Mouse (Mus musculus) fat pad, adult 2 months (tissue): Measurements from ENCODE around the gene Ufsp1.
A peak's percentile ranks its signal among the peaks of the same experiment; 100 is the strongest.
"Not testable (repeated sequence)": the region's sequence is repeated elsewhere in the genome, so short reads cannot be mapped to it uniquely, and the experiment has no call there.

Experiments
- DNase-seq: peaks from one replicate; pipeline ENCODE4 v3.0.0-alpha.2; 2011; ENCODE audit warnings: low read depth, low spot score; ENCODE audit errors: extremely low read depth

The Ufsp1 gene

GRCm38 (mm10) chr5:137293839-137294743 lies at the start of gene Ufsp1:
Gene Ufsp1, plus strand, starts transcription at chr5:137294629.
- peak; percentile 47 for DNase-seq

- DNase-seq: no peak
Observed at GRCm38 (mm10) chr5:137263897-137264720, 30.3 kb upstream of the Ufsp1 start.

DNA sequence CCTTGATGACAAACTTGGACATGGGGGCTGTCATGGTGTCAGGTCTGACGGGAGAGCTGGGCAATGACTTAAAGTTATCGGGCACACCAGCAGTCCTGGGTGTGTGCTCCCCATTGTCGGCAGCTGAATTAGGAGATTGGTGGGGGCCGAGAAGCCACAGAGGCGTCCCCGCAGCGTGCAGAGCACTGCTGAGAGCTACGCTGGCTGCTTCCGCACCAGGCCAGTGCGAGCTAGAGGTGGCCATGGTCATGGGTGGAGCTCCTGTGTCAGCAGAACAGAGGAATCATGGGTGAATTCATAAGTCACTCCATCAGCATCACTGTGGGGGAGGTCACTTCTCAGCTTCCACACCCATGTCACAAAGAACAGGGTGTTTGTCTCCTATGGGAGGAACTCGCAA lies 29.6 kb upstream of the Ufsp1 start:
- no peak for DNase-seq

- no peak for DNase-seq
Observed at GRCm38 (mm10) chr5:137268131-137268910, 26.1 kb upstream of the Ufsp1 start.

DNA sequence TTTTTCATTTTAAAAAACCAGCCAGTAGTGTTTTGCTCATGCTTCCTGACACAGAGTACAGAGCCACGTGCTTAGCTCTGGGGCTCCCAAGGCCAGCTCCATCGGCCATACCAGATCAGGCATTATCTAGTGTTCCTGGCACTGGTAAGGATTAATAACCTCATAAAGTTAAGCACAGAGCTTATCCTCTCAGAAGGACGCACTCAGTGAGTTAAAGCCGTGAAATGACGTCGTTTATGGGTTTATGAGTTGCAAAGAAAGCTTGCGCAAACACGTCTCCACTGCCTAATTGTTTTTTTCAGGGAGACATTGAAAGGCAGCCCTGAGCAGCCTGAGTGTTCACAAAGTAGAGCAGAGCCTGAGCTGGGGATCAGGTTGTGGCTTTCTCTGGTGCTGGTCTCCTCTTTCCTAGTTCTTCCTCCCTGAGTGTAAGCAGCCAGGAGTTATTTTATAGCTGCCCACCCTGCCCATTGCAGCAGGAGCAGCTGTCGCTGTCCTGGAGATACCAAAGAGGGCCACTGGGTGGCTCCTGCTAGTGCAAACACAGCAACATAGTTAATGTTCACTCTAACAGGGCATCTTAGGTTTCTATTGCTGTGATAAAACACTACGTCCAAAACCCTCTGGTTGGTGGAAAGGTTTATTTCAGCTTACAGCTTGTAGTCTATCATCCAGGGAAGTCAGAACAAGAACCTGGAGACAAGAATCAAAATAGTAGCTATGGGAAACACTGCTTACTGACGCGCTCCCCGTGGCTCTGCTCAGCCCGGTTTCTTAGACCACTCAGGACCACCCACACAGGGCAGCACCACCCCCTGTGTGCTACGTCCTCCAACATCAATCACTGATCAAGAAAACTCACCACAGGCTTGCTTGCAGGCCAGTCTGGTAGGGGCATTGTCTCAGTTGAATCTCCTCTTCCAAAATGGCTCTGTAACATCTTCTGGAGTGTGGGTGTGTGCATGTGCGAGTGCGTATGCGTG lies 16.8 kb upstream of the Ufsp1 start:
- peak; percentile 34 for DNase-seq

- not testable (repeated sequence) for DNase-seq
Observed at GRCm38 (mm10) chr5:137284411-137284810, 10.0 kb upstream of the Ufsp1 start.

DNA sequence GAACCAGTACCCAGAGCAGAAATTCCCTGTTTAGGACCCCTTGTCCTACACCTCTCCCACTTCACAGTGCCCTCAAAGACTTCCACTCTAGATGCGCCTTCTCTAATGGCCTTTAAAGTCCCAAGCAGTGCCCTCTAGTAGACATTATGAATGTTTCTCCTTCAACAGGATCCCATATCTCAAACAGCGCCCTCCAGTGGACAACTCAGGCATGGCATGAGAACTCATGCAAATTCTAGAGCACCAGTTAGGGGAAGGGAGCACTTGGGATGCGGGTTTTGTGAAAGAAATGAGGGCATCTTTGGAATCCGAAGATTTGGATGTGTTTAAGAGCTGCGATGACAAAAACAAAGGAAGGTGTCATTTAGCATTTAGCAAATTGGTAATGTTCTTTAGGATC lies 9.4 kb upstream of the Ufsp1 start:
- DNase-seq: no peak

DNA sequence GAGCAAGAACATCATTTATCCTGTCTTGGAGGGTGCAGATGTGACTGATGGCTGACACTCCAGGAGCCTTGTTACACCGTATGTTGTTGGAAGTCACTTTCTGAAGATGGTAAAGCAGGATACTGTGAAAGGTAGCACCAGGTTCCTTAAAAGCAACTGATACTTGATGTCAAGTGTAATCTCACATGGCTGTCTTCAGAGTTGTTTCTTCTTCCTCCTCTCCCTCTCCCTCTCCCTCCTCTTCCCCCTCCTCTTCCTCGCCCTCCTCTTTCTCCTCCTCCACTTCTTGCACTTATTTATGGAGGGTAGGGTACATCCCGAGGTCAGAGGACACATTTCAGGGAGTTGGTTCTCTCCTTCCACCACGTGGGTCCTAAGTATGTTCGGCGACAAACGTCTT lies 8.4 kb upstream of the Ufsp1 start:
- DNase-seq: no peak

DNA sequence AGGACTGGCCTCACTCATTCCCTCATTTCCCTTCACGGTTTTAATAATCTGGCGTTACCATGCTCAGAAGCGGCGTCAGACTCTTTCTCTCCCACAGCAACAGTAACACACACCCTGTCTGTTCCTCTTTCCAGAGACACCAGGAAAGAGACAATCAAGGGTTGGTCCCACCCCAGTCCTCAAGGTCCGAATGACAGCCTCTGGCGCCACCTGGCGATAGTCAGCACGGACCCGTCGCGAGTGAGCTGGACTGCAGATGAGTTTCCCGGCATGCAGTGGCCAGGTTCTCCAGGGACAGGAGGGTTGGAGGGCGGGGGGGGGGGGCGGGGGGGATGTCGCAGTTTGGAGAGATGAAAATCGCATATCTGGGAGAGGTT lies 7.8 kb upstream of the Ufsp1 start:
- no peak for DNase-seq

GRCm38 (mm10) chr5:137287032-137287952 lies 7.1 kb upstream of the Ufsp1 start, which contains the start of gene Ache:
Gene Ache, plus strand, starts transcription at chr5:137287519.
- DNase-seq: no peak

- no peak for DNase-seq
Observed at GRCm38 (mm10) chr5:137287953-137288743, 6.3 kb upstream of the Ufsp1 start.

DNA sequence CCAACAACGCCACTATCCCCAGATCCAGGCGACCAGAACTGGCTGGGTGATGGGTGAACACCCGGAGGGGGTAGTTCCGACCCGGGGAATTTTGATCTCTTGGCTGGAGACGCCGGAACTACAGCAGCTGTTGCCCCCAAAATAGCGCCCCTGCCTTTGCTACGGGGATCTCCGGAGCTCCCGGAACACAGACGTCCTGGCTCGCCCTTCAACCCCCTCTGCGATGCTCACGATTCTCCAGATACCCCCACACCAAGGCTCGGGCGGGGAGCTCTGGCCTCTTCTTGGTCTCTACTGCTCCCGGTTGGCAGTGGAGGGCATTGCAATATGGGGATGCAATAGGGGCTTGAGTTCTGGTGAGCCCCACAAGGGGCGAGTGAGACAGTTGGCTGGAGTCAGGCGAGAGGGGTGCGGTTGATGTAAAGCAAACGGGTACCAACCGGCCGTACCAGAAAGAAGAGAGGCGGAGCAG lies 5.4 kb upstream of the Ufsp1 start:
- no peak for DNase-seq

DNA sequence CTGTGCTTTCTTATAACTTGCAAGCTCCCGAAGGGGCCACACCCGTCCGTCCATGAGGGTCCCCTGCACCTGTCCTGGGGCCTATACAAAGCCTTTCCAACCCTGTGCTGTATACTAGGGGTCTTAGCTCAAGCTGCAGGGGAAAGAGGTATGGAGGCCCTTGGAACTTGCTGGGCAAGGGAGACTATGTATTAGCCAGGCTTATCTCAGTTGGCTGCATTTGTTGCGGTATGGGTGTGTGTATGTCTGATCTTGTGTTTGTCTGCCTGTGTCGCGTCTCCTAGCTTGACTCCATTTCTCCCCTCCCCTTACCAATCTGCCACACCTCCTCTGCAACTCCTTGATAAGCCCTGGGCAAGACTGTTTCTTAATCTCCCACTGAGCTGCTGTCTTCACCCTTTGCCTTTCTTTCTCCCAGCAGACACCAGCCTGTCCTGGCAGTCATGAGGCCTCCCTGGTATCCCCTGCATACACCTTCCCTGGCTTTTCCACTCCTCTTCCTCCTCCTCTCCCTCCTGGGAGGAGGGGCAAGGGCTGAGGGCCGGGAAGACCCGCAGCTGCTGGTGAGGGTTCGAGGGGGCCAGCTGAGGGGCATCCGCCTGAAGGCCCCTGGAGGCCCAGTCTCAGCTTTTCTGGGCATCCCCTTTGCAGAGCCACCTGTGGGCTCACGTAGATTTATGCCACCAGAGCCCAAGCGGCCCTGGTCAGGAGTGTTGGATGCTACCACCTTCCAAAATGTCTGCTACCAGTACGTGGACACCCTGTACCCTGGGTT lies 4.7 kb upstream of the Ufsp1 start:
- DNase-seq: no peak

- no peak for DNase-seq
Observed at GRCm38 (mm10) chr5:137290677-137291076, 3.8 kb upstream of the Ufsp1 start.

- DNase-seq: no peak
Observed at GRCm38 (mm10) chr5:137291381-137291926, 3.0 kb upstream of the Ufsp1 start.

DNA sequence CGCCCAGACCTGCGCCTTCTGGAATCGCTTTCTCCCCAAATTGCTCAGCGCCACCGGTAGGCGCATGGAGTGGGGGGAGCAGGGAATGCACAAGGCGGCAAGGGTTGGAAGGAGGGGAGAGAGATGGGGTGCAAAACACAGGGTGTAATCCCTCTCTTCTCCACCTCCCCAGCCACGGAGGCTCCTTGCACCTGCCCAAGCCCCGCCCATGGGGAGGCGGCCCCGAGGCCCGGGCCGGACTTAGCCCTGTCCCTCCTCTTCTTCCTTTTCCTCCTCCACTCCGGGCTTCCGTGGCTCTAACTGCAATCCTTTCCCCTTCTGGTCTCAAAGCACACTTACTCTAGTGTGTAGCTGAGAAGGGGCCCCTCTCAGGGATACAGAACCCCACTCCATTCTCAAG lies 1.1 kb upstream of the Ufsp1 start:
- no peak for DNase-seq

GRCm38 (mm10) chr5:137294744-137295093 lies 290 bp downstream of the Ufsp1 start:
- DNase-seq: no peak
